Mouse (Mus musculus): ENCODE measurements around the gene Prdm10.

DNA sequence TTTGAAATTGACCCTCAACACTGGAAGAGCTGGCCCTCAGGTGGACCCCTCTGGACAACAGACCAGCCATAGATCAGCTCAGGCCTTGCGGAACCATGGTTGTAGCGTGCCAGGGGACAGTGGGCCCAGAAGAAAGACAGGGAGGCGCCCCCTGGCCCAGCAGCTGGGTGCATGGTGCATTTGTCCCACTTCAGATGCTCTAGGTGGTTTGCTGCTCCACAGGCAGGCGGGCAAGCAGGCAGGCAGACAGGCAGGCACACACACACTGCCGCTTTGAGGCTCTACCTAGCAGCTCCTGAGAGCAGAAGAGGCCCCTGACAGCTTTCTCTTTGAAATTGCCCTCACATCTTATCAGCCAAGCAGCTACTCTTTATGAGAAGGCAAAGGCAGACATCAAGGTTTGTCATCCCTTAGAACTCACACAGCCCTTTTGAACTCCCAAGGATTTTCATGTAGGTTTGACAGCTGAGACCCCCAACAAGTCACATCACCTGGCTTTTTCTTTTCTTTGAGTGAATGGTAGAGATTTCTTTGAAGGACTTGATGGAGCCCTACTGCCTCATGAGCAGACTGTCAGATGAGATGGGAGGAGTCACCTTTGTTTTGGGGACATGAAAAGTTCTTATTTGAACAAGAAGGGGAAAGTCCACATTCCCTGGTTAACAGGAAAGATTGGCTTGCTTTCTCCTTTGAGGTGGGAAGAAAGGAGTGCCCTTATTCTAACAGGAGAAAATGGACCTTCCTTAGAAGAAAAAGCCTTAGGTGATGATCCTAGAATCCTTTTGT is 21.4 kb downstream of the Prdm10 start:
- TF ChIP-seq GATA1 (IDR thresholded peaks at IDR 0.05; ENCODE audit: low read length): no peak
- TF ChIP-seq TAL1 (IDR thresholded peaks at IDR 0.05; ENCODE audit: low read length): no peak
